Mouse (Mus musculus) sigmoid colon, adult 10 weeks (tissue): ENCODE data around the gene Nufip1. TPM values are rescaled to one million over a fixed set of nuclear protein-coding genes. Genes with fewer than 3 reads are reported as not detected.

Source experiments
- polyA plus RNA-seq: library from polyadenylated mRNA; stranded (reverse); fragments of 350-450 nt; fragmentation: Illumina TruSeq; extraction: RNeasy Lipid Tissue Mini Kit (QIAGEN cat#74804); gene quantifications from one replicate; pipeline ENCODE4 v1.2.3, GENCODE M21; 2014; ENCODE audit warnings: low read depth, low replicate concordance

The Nufip1 gene
- 14.5 TPM for polyA plus RNA-seq

DNA sequence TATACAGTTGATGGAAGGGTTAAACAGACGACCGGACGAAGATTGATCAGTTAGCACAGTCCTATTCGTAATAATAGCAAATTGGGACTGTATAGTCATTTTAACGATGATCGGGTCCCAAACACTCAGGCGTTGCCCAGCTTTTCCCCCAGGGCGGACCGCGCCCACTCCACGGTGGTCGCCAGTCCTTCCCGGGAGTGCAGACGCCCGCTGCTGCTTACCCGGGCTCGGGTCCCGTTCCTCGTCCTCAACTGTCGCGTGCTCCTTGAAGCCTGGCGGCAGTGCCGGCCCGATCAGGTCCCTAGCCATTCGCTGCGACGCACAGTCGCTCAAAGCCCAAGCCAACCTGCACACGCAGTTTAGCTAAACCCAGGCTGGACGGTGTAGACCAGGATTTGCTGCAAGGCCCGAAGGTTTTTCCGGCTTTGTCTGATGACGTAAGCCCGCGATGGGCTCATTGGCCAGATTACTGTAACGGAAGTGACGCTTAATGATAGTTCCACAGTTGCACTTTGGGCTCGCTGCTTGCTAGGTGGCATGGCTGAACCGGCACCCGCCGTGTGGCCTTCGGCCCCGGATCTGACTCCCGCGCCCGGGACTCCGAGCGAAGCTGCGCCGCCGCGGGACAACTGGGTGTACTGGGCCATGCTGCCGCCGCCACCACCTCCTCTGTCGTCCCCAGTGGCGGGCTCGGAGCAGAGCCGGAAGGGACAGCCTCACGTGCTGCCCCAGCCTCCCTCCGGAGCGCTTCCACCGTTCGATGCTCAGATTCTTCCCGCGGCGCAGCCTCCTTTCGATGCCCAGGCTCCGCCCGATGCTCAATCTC is at the start of gene Nufip1, which contains the start of gene Gpalpp1:
Gene Nufip1, plus strand, starts transcription at position 496 of the 826 bp plus-strand sequence.
Gene Gpalpp1, minus strand, starts transcription at position 365 of the 826 bp plus-strand sequence.

Other genes starting within 250 kb of the Nufip1 start
- gene Kctd4, start 155.9 kb upstream of the Nufip1 start, polyA plus RNA-seq: 0.19 TPM
- 42.3 TPM for gene Gtf2f2, start 100.0 kb upstream of the Nufip1 start, polyA plus RNA-seq
- 56.7 TPM for gene Gpalpp1, start 131 bp upstream of the Nufip1 start, polyA plus RNA-seq